Mouse (Mus musculus) midbrain, embryonic 11.5 days (tissue): ENCODE results near the gene Slc31a1. TPM values are rescaled to one million over a fixed set of nuclear protein-coding genes. Genes with fewer than 3 reads are reported as not detected.

Source experiments
- ATAC-seq: fragments of 200-750 bp; cut with Nextera tagmentation; 2 replicates; pipeline ENCODE4 v1.8.0; 2017; ENCODE audit warnings: moderate TSS enrichment, moderate library complexity; ENCODE audit not compliant: low FRiP score
- DNase-seq: peaks from one replicate; pipeline ENCODE4 v3.0.0; 2015; ENCODE audit warnings: low spot score; ENCODE audit errors: missing footprints
- H3K27ac ChIP-seq: fragments of 300-500 bp; sonication (generic); 2 replicates; pipeline ENCODE4 v1.5.1; 2014; ENCODE audit warnings: low read depth, low read length
- H3K27me3 ChIP-seq: fragments of 300-500 bp; sonication (generic); 2 replicates; pipeline ENCODE4 v1.6.1; 2014; ENCODE audit warnings: mild to moderate bottlenecking, low read length, moderate library complexity, mixed read lengths; ENCODE audit not compliant: control insufficient read depth, insufficient read depth
- H3K36me3 ChIP-seq: fragments of 300-500 bp; sonication (generic); 2 replicates; pipeline ENCODE4 v1.6.1; 2014; ENCODE audit warnings: mild to moderate bottlenecking, low read length, moderate library complexity, mixed read lengths; ENCODE audit not compliant: control insufficient read depth, insufficient read depth
- H3K4me1 ChIP-seq: fragments of 300-500 bp; sonication (generic); 2 replicates; pipeline ENCODE4 v1.6.1; 2014; ENCODE audit warnings: low read length; ENCODE audit not compliant: control insufficient read depth, insufficient read depth
- H3K4me2 ChIP-seq: fragments of 300-500 bp; sonication (generic); 2 replicates; pipeline ENCODE4 v1.6.1; 2014; ENCODE audit warnings: mild to moderate bottlenecking, moderate library complexity
- H3K4me3 ChIP-seq: fragments of 300-500 bp; sonication (generic); 2 replicates; pipeline ENCODE4 v1.5.1; 2014; ENCODE audit warnings: low read depth, low read length
- H3K9ac ChIP-seq: fragments of 300-500 bp; sonication (generic); 2 replicates; pipeline ENCODE4 v1.6.1; 2014; ENCODE audit warnings: low read length
- H3K9me3 ChIP-seq: fragments of 300-500 bp; sonication (generic); 2 replicates; pipeline ENCODE4 v1.6.1; 2016; ENCODE audit warnings: low read length; ENCODE audit not compliant: control insufficient read depth
- WGBS: fragments of 180-500 bp; shearing (Covaris S2); extraction: QIAGEN DNeasy Blood & Tissue Kit; methylation state at CpG from one replicate; pipeline ENCODE4 v1.1.7; 2014; 5-methylcytosine and 5-hydroxymethylcytosine counted together
- polyA plus RNA-seq: library from polyadenylated mRNA; unstranded; fragments of >200 nt; fragmentation: Nextera tagmentation; extraction: Ambion mirVana; gene quantifications from 2 replicates; pipeline ENCODE4 v1.2.1, GENCODE M21; 2014

Slc31a1 gene
- polyA plus RNA-seq, 1 experiment from 2014 or later = 50.2 TPM

DNA sequence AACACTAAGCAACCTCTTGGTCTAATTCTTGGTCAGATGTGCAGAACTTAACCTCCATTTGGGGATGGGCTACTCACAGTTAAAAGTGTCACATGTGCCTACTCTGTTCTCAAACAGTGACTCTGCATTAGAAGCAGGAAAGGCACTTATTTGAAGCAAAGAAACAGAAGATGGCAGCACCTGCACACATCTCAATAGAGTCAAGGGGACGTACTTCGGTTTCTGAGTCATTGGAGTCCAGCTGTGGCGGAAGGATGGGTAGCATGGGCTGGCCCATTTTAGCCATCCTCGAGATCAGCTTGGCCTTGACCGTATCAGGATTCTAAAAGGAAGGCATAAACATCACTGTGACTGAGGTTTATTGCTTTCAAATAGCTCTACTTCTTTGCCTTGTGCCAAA lies 28.6 kb upstream of the Slc31a1 start:
- H3K4me2 ChIP-seq = no peak overlapping the region
- H3K4me1 ChIP-seq = no peaks in the 10 kb centered on the region
- H3K27ac ChIP-seq = no peak overlapping the region
- 0 out of 2 replicates have a peak, but pooled peaks cover 3% of the 10 kb centered on the region for H3K36me3 ChIP-seq
- no peaks in the 10 kb centered on the region for H3K27me3 ChIP-seq
- H3K9me3 ChIP-seq = no peaks in the 10 kb centered on the region
- H3K4me3 ChIP-seq = no peak overlapping the region
- WGBS = 84% methylated on average over 5 of the region's 5 CpGs
- H3K9ac ChIP-seq = no peak overlapping the region
- DNase-seq (no peak), ATAC-seq (no peak)

DNA sequence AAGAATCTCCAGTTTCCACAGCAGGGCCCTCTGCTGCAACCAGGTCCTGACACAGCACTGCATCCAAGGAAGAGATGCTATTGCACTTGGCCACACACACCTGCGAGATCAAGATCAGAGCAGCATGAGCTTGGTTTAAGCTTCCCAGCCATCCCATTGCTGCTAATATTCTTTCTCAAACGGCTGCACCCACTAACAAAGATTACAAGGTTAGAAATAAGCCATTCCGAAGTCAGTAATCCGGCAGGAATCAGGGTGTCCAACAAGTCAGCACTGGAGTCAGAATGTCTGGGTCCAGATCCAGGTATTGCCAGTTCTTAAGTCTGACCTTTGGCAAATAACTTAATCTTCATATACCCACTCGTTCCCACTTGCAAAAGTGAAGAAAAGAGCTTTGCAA lies 22.0 kb upstream of the Slc31a1 start:
- DNase-seq = no peak
- WGBS = 93% methylated on average over 5 of the region's 5 CpGs

DNA sequence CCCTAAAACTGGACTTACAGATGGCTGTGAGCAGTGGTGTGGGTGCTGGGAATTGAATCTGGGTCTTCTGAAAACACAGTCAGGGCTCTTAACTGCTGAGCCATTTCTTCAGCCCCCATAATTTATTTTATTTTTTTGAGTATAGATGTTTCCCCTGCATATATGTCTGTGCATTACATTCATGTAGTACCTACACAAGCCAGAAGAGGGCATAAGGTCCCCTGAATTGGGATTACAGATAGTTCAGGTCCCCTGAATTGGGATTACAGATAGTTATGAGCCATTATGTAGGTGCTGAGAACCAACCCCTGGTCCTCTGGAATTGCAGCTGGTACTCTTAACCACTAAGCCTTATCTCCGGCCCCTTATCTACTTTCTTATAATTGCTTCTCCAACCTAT lies 16.5 kb upstream of the Slc31a1 start:
- no peaks in the 10 kb centered on the region for H3K36me3 ChIP-seq
- H3K4me1 ChIP-seq = no peaks in the 10 kb centered on the region
- no peak overlapping the region for H3K4me2 ChIP-seq
- WGBS = 92% methylated on average over 1 of the region's 1 CpGs
- DNase-seq (no peak), ATAC-seq (no peak)
- H3K9me3 ChIP-seq = no peaks in the 10 kb centered on the region
- no peak overlapping the region for H3K4me3 ChIP-seq
- no peak overlapping the region for H3K9ac ChIP-seq
- no peaks in the 10 kb centered on the region for H3K27me3 ChIP-seq
- H3K27ac ChIP-seq = no peak overlapping the region

More for the DNA sequence above, 22.0 kb upstream of the Slc31a1 start:
- Histone ChIP-seq H3K27me3 (no peaks in the 10 kb centered on the region), H3K4me2 (no peak overlapping the region), H3K36me3 (peaks cover 7% of the 10 kb centered on the region; the same call in 1 of the 2 replicates), H3K4me3 (no peak overlapping the region), H3K27ac (no peak overlapping the region), H3K9me3 (no peaks in the 10 kb centered on the region), H3K4me1 (no peaks in the 10 kb centered on the region), H3K9ac (no peak overlapping the region)
- no peak for ATAC-seq

DNA sequence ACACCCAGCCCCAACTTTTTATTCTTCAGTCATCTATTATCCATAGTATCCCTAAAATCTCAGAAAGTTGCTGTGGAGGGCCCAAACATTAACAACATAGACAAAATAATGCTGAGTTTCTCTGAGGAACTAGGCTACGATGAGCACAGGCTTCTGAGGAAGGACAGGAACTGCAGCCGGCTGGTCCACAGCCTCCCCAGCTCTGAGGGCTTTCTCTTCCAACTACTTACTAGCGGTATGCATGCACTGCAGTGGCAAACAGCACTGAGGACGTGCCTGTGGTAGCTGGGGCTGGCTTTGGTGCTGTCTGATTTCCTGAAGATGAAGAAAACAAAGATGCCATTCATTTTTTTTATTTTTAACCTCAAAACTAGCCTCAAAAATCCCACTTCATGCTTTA lies 14.7 kb upstream of the Slc31a1 start:
- H3K4me2 ChIP-seq = no peak overlapping the region
- no peak overlapping the region for H3K4me3 ChIP-seq
- no peak overlapping the region for H3K9ac ChIP-seq
- no peak overlapping the region for H3K27ac ChIP-seq
- WGBS = 91% methylated on average over 4 of the region's 4 CpGs
- H3K9me3 ChIP-seq = no peaks in the 10 kb centered on the region
- no peak for ATAC-seq
- H3K4me1 ChIP-seq = no peaks in the 10 kb centered on the region
- no peaks in the 10 kb centered on the region for H3K36me3 ChIP-seq
- no peak for DNase-seq
- H3K27me3 ChIP-seq = no peaks in the 10 kb centered on the region

GRCm38 (mm10) chr4:62347605-62348328 lies 12.8 kb upstream of the Slc31a1 start:
- WGBS = 81% methylated on average over 9 of the region's 9 CpGs
- H3K36me3 ChIP-seq = no peaks in the 10 kb centered on the region

GRCm38 (mm10) chr4:62348329-62348705 lies 12.2 kb upstream of the Slc31a1 start:
- DNase-seq = no peak
- no peaks in the 10 kb centered on the region for H3K9me3 ChIP-seq
- WGBS = 87% methylated on average over 2 of the region's 2 CpGs
- ATAC-seq = no peak
- no peaks in the 10 kb centered on the region for H3K4me1 ChIP-seq
- no peak overlapping the region for H3K9ac ChIP-seq
- no peaks in the 10 kb centered on the region for H3K27me3 ChIP-seq
- no peak overlapping the region for H3K4me2 ChIP-seq
- no peak overlapping the region for H3K27ac ChIP-seq
- H3K36me3 ChIP-seq = no peaks in the 10 kb centered on the region
- H3K4me3 ChIP-seq = no peak overlapping the region

More at GRCm38 (mm10) chr4:62347605-62348328, 12.8 kb upstream of the Slc31a1 start:
- no peak overlapping the region for H3K27ac ChIP-seq
- ATAC-seq = no peak
- H3K27me3 ChIP-seq = no peaks in the 10 kb centered on the region
- DNase-seq = no peak
- H3K9ac ChIP-seq = no peak overlapping the region
- H3K4me3 ChIP-seq = no peak overlapping the region
- H3K4me1 ChIP-seq = no peaks in the 10 kb centered on the region
- no peak overlapping the region for H3K4me2 ChIP-seq
- no peaks in the 10 kb centered on the region for H3K9me3 ChIP-seq

- H3K36me3 ChIP-seq = no peaks in the 10 kb centered on the region
- H3K27ac ChIP-seq = no peak overlapping the region
- H3K9me3 ChIP-seq = no peaks in the 10 kb centered on the region
- no peak overlapping the region for H3K4me3 ChIP-seq
- DNase-seq (no peak), ATAC-seq (no peak)
- no peak overlapping the region for H3K4me2 ChIP-seq
- H3K27me3 ChIP-seq = no peaks in the 10 kb centered on the region
- H3K4me1 ChIP-seq = no peaks in the 10 kb centered on the region
- WGBS = 88% methylated on average over 2 of the region's 2 CpGs
- no peak overlapping the region for H3K9ac ChIP-seq
These were observed 11.2 kb upstream of the Slc31a1 start for GRCm38 (mm10) chr4:62349371-62349770.

GRCm38 (mm10) chr4:62357631-62358148 lies 2.8 kb upstream of the Slc31a1 start:
- H3K36me3 ChIP-seq = no peaks in the 10 kb centered on the region
- H3K27me3 ChIP-seq = no peaks in the 10 kb centered on the region
- peaks cover 12% of the 10 kb centered on the region for H3K4me1 ChIP-seq
- H3K4me2 ChIP-seq = no peak overlapping the region
- no peak overlapping the region for H3K4me3 ChIP-seq
- H3K9ac ChIP-seq = no peak overlapping the region
- H3K27ac ChIP-seq = no peak overlapping the region
- H3K9me3 ChIP-seq = no peaks in the 10 kb centered on the region
- ATAC-seq (no peak), DNase-seq (no peak)
- 90% methylated on average over 1 of the region's 1 CpGs for WGBS

DNA sequence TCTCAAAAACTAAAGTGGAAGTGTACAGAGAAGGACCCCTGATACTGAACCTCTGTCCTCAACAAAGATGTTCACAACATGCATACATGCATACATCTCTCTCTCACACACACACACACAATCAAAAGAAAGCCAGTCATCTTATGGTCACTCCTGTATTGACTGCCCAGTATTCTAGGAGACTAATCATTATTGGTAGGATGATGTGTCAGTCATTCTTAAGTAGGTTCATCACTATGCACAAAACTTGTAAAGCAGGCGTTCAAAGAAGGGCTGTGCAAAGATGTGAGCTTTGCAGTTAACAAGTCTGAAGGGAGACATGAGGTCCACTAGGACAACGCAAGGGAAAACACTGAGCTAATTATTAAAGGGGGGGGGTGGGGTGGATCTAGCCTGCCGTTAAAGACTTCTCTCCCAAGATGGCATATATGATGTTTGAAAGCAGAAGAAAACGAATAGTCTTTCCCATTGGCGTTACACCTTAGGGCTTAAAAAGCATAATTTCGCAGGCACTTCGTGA lies 1.2 kb upstream of the Slc31a1 start:
- no peaks in the 10 kb centered on the region for H3K27me3 ChIP-seq
- peaks cover 12% of the 10 kb centered on the region for H3K4me1 ChIP-seq
- 52% methylated on average over 7 of the region's 7 CpGs for WGBS
- no peak for ATAC-seq
- peak overlapping the region; percentile 61 for H3K4me3 ChIP-seq
- no peaks in the 10 kb centered on the region for H3K36me3 ChIP-seq
- no peak overlapping the region for H3K27ac ChIP-seq
- no peaks in the 10 kb centered on the region for H3K9me3 ChIP-seq
- peak overlapping the region; percentile 50 for H3K4me2 ChIP-seq
- no peak for DNase-seq
- H3K9ac ChIP-seq = peak overlapping the region; percentile 58
